Mouse (Mus musculus) neural tube, embryonic 13.5 days (tissue): ENCODE data around the gene Fank1. TPM values are rescaled to one million over a fixed set of nuclear protein-coding genes. Genes with fewer than 3 reads are reported as not detected.

Experiments used
- ATAC-seq: fragments of 200-750 bp; cut with Nextera tagmentation; 2 replicates; pipeline ENCODE4 v1.8.0; 2017; ENCODE audit warnings: low read depth, mild to moderate bottlenecking, moderate TSS enrichment, moderate library complexity
- H3K27ac ChIP-seq: fragments of 300-500 bp; sonication (generic); replicated peaks from 2 replicates; pipeline ENCODE4 v1.5.1; 2015; ENCODE audit warnings: moderate library complexity, mild to moderate bottlenecking, inconsistent platforms
- H3K27me3 ChIP-seq: fragments of 300-500 bp; sonication (generic); 2 replicates; pipeline ENCODE4 v1.6.1; 2015; ENCODE audit warnings: mild to moderate bottlenecking, inconsistent platforms
- H3K36me3 ChIP-seq: fragments of 300-500 bp; sonication (generic); 2 replicates; pipeline ENCODE4 v1.6.1; 2015; ENCODE audit warnings: mild to moderate bottlenecking, inconsistent platforms
- H3K4me1 ChIP-seq: fragments of 300-500 bp; sonication (generic); replicated peaks from 2 replicates; pipeline ENCODE4 v1.6.1; 2015; ENCODE audit warnings: inconsistent platforms
- H3K4me2 ChIP-seq: fragments of 300-500 bp; sonication (generic); 2 replicates; pipeline ENCODE4 v1.6.1; 2015; ENCODE audit warnings: inconsistent platforms, mild to moderate bottlenecking, moderate library complexity
- H3K4me3 ChIP-seq: fragments of 300-500 bp; sonication (generic); 2 replicates; pipeline ENCODE4 v1.5.1; 2015; ENCODE audit warnings: mild to moderate bottlenecking, inconsistent platforms
- H3K9ac ChIP-seq: fragments of 300-500 bp; sonication (generic); 2 replicates; pipeline ENCODE4 v1.6.1; 2015; ENCODE audit warnings: moderate library complexity, mild to moderate bottlenecking, inconsistent platforms
- H3K9me3 ChIP-seq: fragments of 300-500 bp; sonication (generic); 2 replicates; pipeline ENCODE4 v1.6.1; 2016; ENCODE audit warnings: inconsistent platforms
- WGBS: fragments of 180-500 bp; shearing (Covaris S2); methylation state at CpG from one replicate; pipeline ENCODE4 v1.1.7; 2015; 5-methylcytosine and 5-hydroxymethylcytosine counted together
- polyA plus RNA-seq: library from polyadenylated mRNA; unstranded; fragments of >200 nt; fragmentation: Nextera tagmentation; extraction: Ambion mirVana; gene quantifications from 2 replicates; pipeline ENCODE4 v1.2.1, GENCODE M21; 2015

The Fank1 gene
- polyA plus RNA-seq, 1 experiment from 2014 or later, result 2.9 TPM

- no peak for ATAC-seq
- no peak overlapping the region for H3K4me3 ChIP-seq
- WGBS, result 77% methylated on average over 2 of the region's 2 CpGs
- no peaks in the 10 kb centered on the region for H3K9me3 ChIP-seq
- H3K27ac ChIP-seq, result no peak overlapping the region
- H3K9ac ChIP-seq, result no peak overlapping the region
- H3K4me1 ChIP-seq, result no peaks in the 10 kb centered on the region
- no peak overlapping the region for H3K4me2 ChIP-seq
- no peaks in the 10 kb centered on the region for H3K36me3 ChIP-seq
- H3K27me3 ChIP-seq, result no peaks in the 10 kb centered on the region
Measured at GRCm38 (mm10) chr7:133848180-133848579, 71.5 kb downstream of the Fank1 start.

GRCm38 (mm10) chr7:133850735-133851134 lies 74.1 kb downstream of the Fank1 start:
- Histone ChIP-seq H3K27ac (no peak overlapping the region), H3K4me3 (no peak overlapping the region), H3K9me3 (no peaks in the 10 kb centered on the region), H3K36me3 (no peaks in the 10 kb centered on the region), H3K27me3 (no peaks in the 10 kb centered on the region), H3K9ac (no peak overlapping the region), H3K4me1 (no peaks in the 10 kb centered on the region), H3K4me2 (no peak overlapping the region)
- ATAC-seq, result no peak

DNA sequence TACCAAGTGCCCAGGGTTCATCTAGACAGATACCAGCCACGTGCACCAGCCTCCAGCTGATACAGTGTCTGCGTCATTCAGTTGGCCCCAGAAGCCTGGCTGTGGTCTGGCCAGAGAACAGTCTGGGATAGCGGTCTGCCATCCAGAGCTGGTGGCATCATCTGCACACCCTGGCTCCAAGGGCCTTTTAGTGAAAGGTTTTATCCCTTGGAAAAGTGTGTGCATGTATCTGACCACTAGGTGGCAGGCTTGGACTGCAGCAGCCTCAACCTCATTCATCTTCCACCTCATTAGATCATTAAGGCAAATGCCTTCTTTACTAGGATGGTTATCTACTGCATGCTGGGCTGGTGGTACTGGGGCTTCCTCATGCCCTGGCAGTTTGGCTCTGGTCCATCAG lies 79.6 kb downstream of the Fank1 start:
- WGBS, result 37% methylated on average over 3 of the region's 3 CpGs
- Histone ChIP-seq H3K9ac (no peak overlapping the region), H3K4me3 (no peak overlapping the region), H3K27me3 (no peaks in the 10 kb centered on the region), H3K27ac (no peak overlapping the region), H3K36me3 (no peaks in the 10 kb centered on the region), H3K4me1 (0 out of 2 replicates have a peak, but pooled peaks cover 4% of the 10 kb centered on the region), H3K9me3 (no peaks in the 10 kb centered on the region), H3K4me2 (no peak overlapping the region)
- ATAC-seq, result peak; percentile 82

DNA sequence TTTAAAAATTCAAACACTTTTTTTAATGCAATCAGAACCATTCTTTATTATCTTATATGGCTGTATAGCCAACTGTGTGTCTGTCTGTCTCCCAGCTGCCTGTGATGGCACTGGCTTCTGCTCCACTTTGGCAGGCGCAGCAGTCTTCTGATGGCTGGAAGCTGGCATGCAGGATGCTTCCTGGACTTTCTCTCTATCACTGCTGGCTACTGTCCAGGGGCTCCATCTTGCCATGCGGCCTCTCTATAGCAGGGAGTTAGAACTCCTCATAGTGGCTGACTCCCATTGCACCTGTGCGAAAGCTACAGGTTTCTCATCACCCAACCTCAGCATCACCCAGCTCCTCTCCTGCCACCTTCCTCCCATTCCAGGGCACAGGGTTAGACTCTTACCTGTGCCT lies 81.8 kb downstream of the Fank1 start:
- no peak overlapping the region for H3K4me3 ChIP-seq
- H3K4me1 ChIP-seq, result 0 out of 2 replicates have a peak, but pooled peaks cover 4% of the 10 kb centered on the region
- no peak overlapping the region for H3K27ac ChIP-seq
- H3K36me3 ChIP-seq, result no peaks in the 10 kb centered on the region
- 93% methylated on average over 3 of the region's 3 CpGs for WGBS
- no peaks in the 10 kb centered on the region for H3K27me3 ChIP-seq
- no peaks in the 10 kb centered on the region for H3K9me3 ChIP-seq
- no peak for ATAC-seq
- H3K9ac ChIP-seq, result no peak overlapping the region
- no peak overlapping the region for H3K4me2 ChIP-seq

GRCm38 (mm10) chr7:133859548-133859947 lies 82.9 kb downstream of the Fank1 start:
- no peak for ATAC-seq

GRCm38 (mm10) chr7:133862233-133862632 lies 85.6 kb downstream of the Fank1 start:
- Histone ChIP-seq H3K4me3 (no peak overlapping the region), H3K27ac (no peak overlapping the region), H3K9ac (no peak overlapping the region), H3K9me3 (no peaks in the 10 kb centered on the region), H3K36me3 (no peaks in the 10 kb centered on the region), H3K4me1 (no peaks in the 10 kb centered on the region), H3K27me3 (no peaks in the 10 kb centered on the region), H3K4me2 (no peak overlapping the region)
- WGBS, result 95% methylated on average over 6 of the region's 6 CpGs
- no peak for ATAC-seq

More at GRCm38 (mm10) chr7:133859548-133859947, 82.9 kb downstream of the Fank1 start:
- Histone ChIP-seq H3K27ac (no peak overlapping the region), H3K4me2 (no peak overlapping the region), H3K9ac (no peak overlapping the region), H3K27me3 (no peaks in the 10 kb centered on the region), H3K4me3 (no peak overlapping the region), H3K36me3 (no peaks in the 10 kb centered on the region), H3K4me1 (0 out of 2 replicates have a peak, but pooled peaks cover 4% of the 10 kb centered on the region), H3K9me3 (no peaks in the 10 kb centered on the region)
- WGBS, result 83% methylated on average over 4 of the region's 4 CpGs

DNA sequence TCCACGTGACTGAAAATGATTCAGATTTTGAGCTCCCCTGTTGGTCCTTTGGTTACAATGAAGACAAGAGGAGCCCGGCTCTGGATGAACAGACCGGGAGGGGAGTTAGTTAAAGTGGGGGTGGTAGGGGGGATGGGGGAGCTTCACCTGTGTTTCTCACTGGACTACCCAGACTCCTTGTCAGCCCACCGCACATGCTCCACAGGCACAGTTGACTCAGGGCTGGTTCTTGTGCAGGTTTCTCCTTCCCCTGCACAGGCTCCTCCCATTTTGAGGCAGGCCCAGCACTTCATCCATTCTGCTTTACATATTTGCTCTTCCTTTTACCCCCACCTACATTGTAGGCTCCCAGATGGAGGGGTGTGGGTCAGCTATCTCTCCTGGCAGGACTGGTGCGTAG lies 86.1 kb downstream of the Fank1 start:
- no peak overlapping the region for H3K27ac ChIP-seq
- ATAC-seq, result no peak
- 97% methylated on average over 5 of the region's 5 CpGs for WGBS
- no peaks in the 10 kb centered on the region for H3K36me3 ChIP-seq
- H3K4me3 ChIP-seq, result no peak overlapping the region
- no peak overlapping the region for H3K9ac ChIP-seq
- H3K27me3 ChIP-seq, result no peaks in the 10 kb centered on the region; the same call in 1 of the 2 replicates
- H3K4me1 ChIP-seq, result no peaks in the 10 kb centered on the region
- no peak overlapping the region for H3K4me2 ChIP-seq
- no peaks in the 10 kb centered on the region for H3K9me3 ChIP-seq

DNA sequence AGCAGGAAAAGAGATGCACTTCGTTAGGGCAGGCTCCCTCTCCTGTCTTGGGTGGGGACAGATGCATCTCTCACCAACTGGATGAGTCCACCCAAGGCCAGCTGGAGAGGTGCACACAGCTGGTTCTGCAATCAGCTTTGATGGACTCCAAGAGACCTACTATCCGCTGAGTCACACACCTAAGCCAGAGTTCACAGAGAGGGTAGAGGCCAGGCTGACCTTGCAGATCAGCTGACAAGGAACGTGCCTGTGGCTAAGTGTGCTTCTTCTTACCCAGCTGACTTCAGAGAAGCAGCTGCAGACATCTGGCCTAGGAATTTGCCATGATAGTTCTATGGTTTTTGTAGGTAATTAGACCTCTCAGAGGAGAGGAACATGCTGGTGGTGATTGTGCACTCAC lies 86.5 kb downstream of the Fank1 start:
- Histone ChIP-seq H3K4me3 (no peak overlapping the region), H3K36me3 (no peaks in the 10 kb centered on the region), H3K4me2 (no peak overlapping the region), H3K9me3 (no peaks in the 10 kb centered on the region), H3K27ac (no peak overlapping the region), H3K27me3 (no peaks in the 10 kb centered on the region; the same call in 1 of the 2 replicates), H3K4me1 (no peaks in the 10 kb centered on the region), H3K9ac (no peak overlapping the region)
- WGBS, result 81% methylated on average over 3 of the region's 3 CpGs
- no peak for ATAC-seq

- Histone ChIP-seq H3K4me1 (no peaks in the 10 kb centered on the region), H3K9ac (no peak overlapping the region), H3K27ac (no peak overlapping the region), H3K4me2 (no peak overlapping the region), H3K9me3 (no peaks in the 10 kb centered on the region), H3K36me3 (no peaks in the 10 kb centered on the region), H3K4me3 (no peak overlapping the region), H3K27me3 (no peaks in the 10 kb centered on the region; the same call in 1 of the 2 replicates)
- ATAC-seq, result no peak
- 79% methylated on average over 4 of the region's 4 CpGs for WGBS
Measured at GRCm38 (mm10) chr7:133863684-133864083, 87.0 kb downstream of the Fank1 start.

DNA sequence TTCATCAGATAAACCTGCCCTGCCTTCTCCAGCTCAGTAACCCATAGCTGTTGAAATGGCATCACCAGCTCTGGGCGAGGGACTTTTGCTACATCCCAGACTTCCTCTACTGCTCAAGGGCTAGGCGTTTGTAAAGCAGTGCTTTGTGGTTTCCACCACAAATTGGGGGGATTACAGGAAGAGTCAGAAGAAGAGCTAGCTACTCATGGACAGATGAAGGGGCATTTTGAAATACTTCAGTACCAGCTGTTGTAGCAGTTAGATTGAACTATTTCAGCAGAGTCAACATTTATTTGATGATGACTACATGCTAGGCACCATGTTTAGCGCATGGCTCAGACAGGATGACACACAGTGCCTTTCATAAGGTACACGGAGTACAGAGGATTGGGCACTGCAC lies 93.6 kb downstream of the Fank1 start:
- Histone ChIP-seq H3K4me1 (no peaks in the 10 kb centered on the region), H3K4me3 (no peak overlapping the region), H3K27me3 (no peaks in the 10 kb centered on the region; the same call in 1 of the 2 replicates), H3K9ac (no peak overlapping the region), H3K27ac (no peak overlapping the region), H3K36me3 (no peaks in the 10 kb centered on the region), H3K4me2 (no peak overlapping the region), H3K9me3 (no peaks in the 10 kb centered on the region)
- WGBS, result 92% methylated on average over 4 of the region's 4 CpGs
- no peak for ATAC-seq

- no peak overlapping the region for H3K9ac ChIP-seq
- H3K36me3 ChIP-seq, result no peaks in the 10 kb centered on the region
- no peak overlapping the region for H3K4me2 ChIP-seq
- H3K4me1 ChIP-seq, result no peaks in the 10 kb centered on the region
- H3K27ac ChIP-seq, result no peak overlapping the region
- 85% methylated on average over 5 of the region's 5 CpGs for WGBS
- H3K4me3 ChIP-seq, result no peak overlapping the region
- no peaks in the 10 kb centered on the region for H3K9me3 ChIP-seq
- ATAC-seq, result no peak
- H3K27me3 ChIP-seq, result no peaks in the 10 kb centered on the region
Measured at GRCm38 (mm10) chr7:133872701-133873100, 96.0 kb downstream of the Fank1 start.

- Histone ChIP-seq H3K4me1 (no peaks in the 10 kb centered on the region), H3K4me3 (no peak overlapping the region), H3K4me2 (no peak overlapping the region), H3K9me3 (no peaks in the 10 kb centered on the region), H3K27ac (no peak overlapping the region), H3K36me3 (no peaks in the 10 kb centered on the region), H3K27me3 (no peaks in the 10 kb centered on the region), H3K9ac (no peak overlapping the region)
- no peak for ATAC-seq
- 62% methylated on average over 3 of the region's 3 CpGs for WGBS
Measured at GRCm38 (mm10) chr7:133876139-133876538, 99.5 kb downstream of the Fank1 start.

- WGBS, result 82% methylated on average over 17 of the region's 17 CpGs
- no peaks in the 10 kb centered on the region for H3K4me1 ChIP-seq
- H3K9ac ChIP-seq, result no peak overlapping the region
- no peaks in the 10 kb centered on the region for H3K36me3 ChIP-seq
- no peak for ATAC-seq
- no peak overlapping the region for H3K4me2 ChIP-seq
- no peak overlapping the region for H3K27ac ChIP-seq
- H3K9me3 ChIP-seq, result no peaks in the 10 kb centered on the region
- H3K27me3 ChIP-seq, result no peaks in the 10 kb centered on the region
- H3K4me3 ChIP-seq, result no peak overlapping the region
Measured at GRCm38 (mm10) chr7:133876646-133877342, 100.1 kb downstream of the Fank1 start.
